Mouse (Mus musculus): ENCODE measurements around the gene Sf3b6. TPM values are rescaled to one million over a fixed set of nuclear protein-coding genes. Genes with fewer than 3 reads are reported as not detected.
A peak's percentile ranks its signal among the peaks of the same experiment; 100 is the strongest.
"Not testable (repeated sequence)": the region's sequence is repeated elsewhere in the genome, so short reads cannot be mapped to it uniquely, and the experiment has no call there.

Sf3b6 gene
- polyA plus RNA-seq, 1 experiment from 2014 or later: 96.1 TPM

DNA sequence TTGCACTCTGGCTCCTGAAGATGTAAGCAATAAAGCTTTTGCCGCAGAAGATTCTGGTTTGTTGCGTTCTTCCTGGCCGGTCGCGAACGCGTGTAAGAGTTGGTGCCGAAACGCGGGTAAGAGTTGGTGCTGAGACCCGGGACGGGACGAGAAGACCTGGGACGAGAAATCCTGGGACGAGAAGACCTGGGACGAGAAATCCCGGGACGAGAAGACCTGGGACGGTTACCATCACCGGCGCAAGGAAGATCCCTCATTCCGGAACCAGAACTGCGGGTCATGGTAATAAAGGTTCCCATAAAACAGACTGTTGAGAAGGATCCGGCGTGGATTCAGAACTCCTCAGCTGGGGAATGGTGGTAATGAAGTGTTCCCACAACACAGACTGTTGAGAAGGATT, 29.2 kb upstream of the Sf3b6 start:
- H3K9me3 ChIP-seq; H3K4me3 ChIP-seq; H3K27me3 ChIP-seq (replicated peaks); H3K27ac ChIP-seq (replicated peaks); H3K9ac ChIP-seq; H3K4me1 ChIP-seq; H3K36me3 ChIP-seq; H3K4me2 ChIP-seq; ATAC-seq (ENCODE audit: extremely low read depth, insufficient number of reproducible peaks, low FRiP score, low TSS enrichment): not testable (repeated sequence)
- 88% methylated on average over 25 of the region's 25 CpGs for WGBS

DNA sequence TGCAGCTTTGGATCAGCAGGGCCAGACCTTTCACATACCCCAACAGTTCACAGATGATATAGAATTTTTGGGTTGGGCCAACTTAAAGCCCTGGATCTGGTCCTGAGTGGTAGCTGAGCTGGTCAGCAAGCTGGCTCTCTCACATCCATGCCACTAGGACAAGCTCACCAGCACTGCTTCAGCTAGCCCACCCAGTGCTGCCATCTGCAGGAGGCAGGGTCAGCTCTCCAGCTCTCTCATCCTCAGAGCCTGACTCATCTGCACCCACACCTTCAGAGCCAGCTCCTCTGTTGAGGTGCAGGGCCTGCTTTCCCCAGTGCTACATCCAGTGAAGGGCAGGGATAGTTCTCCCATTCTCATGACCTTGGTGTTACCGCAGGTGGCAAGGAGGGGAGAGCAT, 23.6 kb upstream of the Sf3b6 start:
- Histone ChIP-seq H3K4me3 (no peak overlapping the region), H3K36me3 (no peaks in the 10 kb centered on the region), H3K4me2 (no peak overlapping the region), H3K27ac (replicated peaks) (no peak overlapping the region), H3K9me3 (no peaks in the 10 kb centered on the region), H3K4me1 (no peaks in the 10 kb centered on the region), H3K27me3 (replicated peaks) (no peaks in the 10 kb centered on the region), H3K9ac (no peak overlapping the region)
- WGBS: 70% methylated on average over 1 of the region's 1 CpGs
- no peak for ATAC-seq (ENCODE audit: extremely low read depth, insufficient number of reproducible peaks, low FRiP score, low TSS enrichment)

DNA sequence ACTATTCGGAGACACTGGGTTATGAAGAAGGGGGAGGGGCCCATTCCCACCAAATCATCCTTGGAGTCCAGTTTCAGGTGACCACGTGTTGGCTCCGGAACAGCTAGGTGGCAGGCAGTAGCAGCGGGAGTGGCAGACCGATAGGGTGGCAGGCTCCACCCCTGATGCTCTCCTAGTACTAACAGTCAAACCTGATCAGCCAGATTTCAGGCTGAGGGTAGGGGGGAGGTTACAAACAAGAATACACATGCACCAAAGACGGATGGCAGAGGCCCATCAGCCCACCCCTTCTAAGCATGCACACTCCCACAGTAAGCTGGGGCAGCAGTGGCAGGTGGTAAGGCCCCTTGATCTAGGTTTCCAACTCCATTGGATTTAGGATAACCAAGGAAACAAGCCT, 19.9 kb upstream of the Sf3b6 start:
- ATAC-seq (ENCODE audit: extremely low read depth, insufficient number of reproducible peaks, low FRiP score, low TSS enrichment); H3K4me3 ChIP-seq; H3K4me1 ChIP-seq; H3K36me3 ChIP-seq; H3K9ac ChIP-seq; H3K27me3 ChIP-seq (replicated peaks); H3K4me2 ChIP-seq; H3K27ac ChIP-seq (replicated peaks): not testable (repeated sequence)
- 68% methylated on average over 6 of the region's 6 CpGs for WGBS
- H3K9me3 ChIP-seq: peaks cover 11% of the 10 kb centered on the region; the same call in 1 of the 2 replicates

DNA sequence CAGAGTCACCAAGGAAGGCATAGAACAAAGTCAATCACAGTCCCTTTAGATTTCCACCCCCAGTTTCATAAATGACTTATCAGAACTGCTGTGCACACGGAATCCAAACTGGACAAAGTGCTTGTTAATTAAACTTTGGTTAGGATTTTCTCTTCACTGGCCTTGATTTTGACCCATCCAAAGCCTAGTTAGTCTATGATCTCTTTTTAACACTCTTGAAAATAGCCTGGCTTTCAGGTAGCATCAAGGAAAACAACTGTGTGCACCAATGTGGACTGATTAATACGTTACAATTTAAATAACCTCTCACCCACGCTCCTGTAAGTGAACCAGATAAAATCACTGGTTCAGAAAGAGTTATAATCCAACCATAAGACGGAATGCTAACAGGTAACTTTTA, 6.3 kb upstream of the Sf3b6 start:
- H3K4me1 ChIP-seq: no peaks in the 10 kb centered on the region
- H3K27me3 ChIP-seq (replicated peaks): no peaks in the 10 kb centered on the region
- no peaks in the 10 kb centered on the region for H3K36me3 ChIP-seq
- WGBS: 64% methylated on average over 4 of the region's 4 CpGs
- H3K9me3 ChIP-seq: peaks cover 7% of the 10 kb centered on the region
- ATAC-seq (ENCODE audit: extremely low read depth, insufficient number of reproducible peaks, low FRiP score, low TSS enrichment): no peak
- no peak overlapping the region for H3K27ac ChIP-seq (replicated peaks)
- H3K4me3 ChIP-seq: no peak overlapping the region
- no peak overlapping the region for H3K4me2 ChIP-seq
- H3K9ac ChIP-seq: no peak overlapping the region

DNA sequence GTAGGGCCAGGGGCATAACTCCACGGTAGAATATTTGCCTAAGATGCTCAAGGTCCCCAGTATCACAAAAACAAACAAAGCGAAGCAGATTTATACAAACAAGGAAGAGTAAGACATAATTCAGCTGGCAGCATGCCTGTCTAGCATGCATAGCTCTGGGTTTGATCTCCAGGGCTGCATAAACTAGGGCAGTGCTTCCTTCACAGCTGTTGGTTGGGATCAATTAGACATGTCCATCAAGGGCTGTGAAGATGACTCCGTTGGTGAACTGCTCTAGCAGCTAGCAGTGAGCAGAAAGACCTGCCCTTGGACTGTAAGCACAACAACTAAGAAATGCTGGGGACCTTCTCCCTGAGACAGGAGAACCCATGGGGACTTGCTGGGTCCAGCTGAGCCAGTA, 5.6 kb upstream of the Sf3b6 start:
- peaks cover 7% of the 10 kb centered on the region for H3K9me3 ChIP-seq
- no peak overlapping the region for H3K9ac ChIP-seq
- H3K27me3 ChIP-seq (replicated peaks): no peaks in the 10 kb centered on the region
- ATAC-seq (ENCODE audit: extremely low read depth, insufficient number of reproducible peaks, low FRiP score, low TSS enrichment): no peak
- peaks cover 6% of the 10 kb centered on the region for H3K4me1 ChIP-seq
- no peaks in the 10 kb centered on the region for H3K36me3 ChIP-seq
- no peak overlapping the region for H3K4me3 ChIP-seq
- no peak overlapping the region for H3K4me2 ChIP-seq
- no peak overlapping the region for H3K27ac ChIP-seq (replicated peaks)
- 51% methylated on average over 3 of the region's 3 CpGs for WGBS

GRCm38 (mm10) chr12:4813636-4814035, 3.7 kb upstream of the Sf3b6 start:
- H3K36me3 ChIP-seq: no peaks in the 10 kb centered on the region
- no peak overlapping the region for H3K4me2 ChIP-seq
- no peak overlapping the region for H3K4me3 ChIP-seq
- no peaks in the 10 kb centered on the region for H3K27me3 ChIP-seq (replicated peaks)
- no peak overlapping the region for H3K27ac ChIP-seq (replicated peaks)
- WGBS: 83% methylated on average over 4 of the region's 4 CpGs
- H3K4me1 ChIP-seq: peaks cover 16% of the 10 kb centered on the region
- H3K9me3 ChIP-seq: peaks cover 7% of the 10 kb centered on the region
- no peak overlapping the region for H3K9ac ChIP-seq
- no peak for ATAC-seq (ENCODE audit: extremely low read depth, insufficient number of reproducible peaks, low FRiP score, low TSS enrichment)

GRCm38 (mm10) chr12:4816680-4817360, 524 bp upstream of the Sf3b6 start:
- no peak for ATAC-seq (ENCODE audit: extremely low read depth, insufficient number of reproducible peaks, low FRiP score, low TSS enrichment)
- peak overlapping the region; percentile 92 for H3K27ac ChIP-seq (replicated peaks)

GRCm38 (mm10) chr12:4827256-4827655, 9.9 kb downstream of the Sf3b6 start:
- no peak for ATAC-seq (ENCODE audit: extremely low read depth, insufficient number of reproducible peaks, low FRiP score, low TSS enrichment)
- no peaks in the 10 kb centered on the region for H3K4me1 ChIP-seq
- H3K4me2 ChIP-seq: no peak overlapping the region
- 75% methylated on average over 3 of the region's 3 CpGs for WGBS
- no peak overlapping the region for H3K4me3 ChIP-seq
- no peak overlapping the region for H3K9ac ChIP-seq
- H3K27ac ChIP-seq (replicated peaks): no peak overlapping the region
- H3K27me3 ChIP-seq (replicated peaks): no peaks in the 10 kb centered on the region
- peaks cover 84% of the 10 kb centered on the region for H3K36me3 ChIP-seq
- H3K9me3 ChIP-seq: no peaks in the 10 kb centered on the region

More at GRCm38 (mm10) chr12:4816680-4817360, 524 bp upstream of the Sf3b6 start:
- H3K4me2 ChIP-seq: peak overlapping the region; percentile 85
- peak overlapping the region; percentile 89 for H3K9ac ChIP-seq
- H3K27me3 ChIP-seq (replicated peaks): no peaks in the 10 kb centered on the region
- H3K4me1 ChIP-seq: peaks cover 21% of the 10 kb centered on the region
- peaks cover 18% of the 10 kb centered on the region for H3K36me3 ChIP-seq
- H3K4me3 ChIP-seq: peak overlapping the region; percentile 89
- H3K9me3 ChIP-seq: no peaks in the 10 kb centered on the region
- 7% methylated on average over 24 of the region's 24 CpGs for WGBS

DNA sequence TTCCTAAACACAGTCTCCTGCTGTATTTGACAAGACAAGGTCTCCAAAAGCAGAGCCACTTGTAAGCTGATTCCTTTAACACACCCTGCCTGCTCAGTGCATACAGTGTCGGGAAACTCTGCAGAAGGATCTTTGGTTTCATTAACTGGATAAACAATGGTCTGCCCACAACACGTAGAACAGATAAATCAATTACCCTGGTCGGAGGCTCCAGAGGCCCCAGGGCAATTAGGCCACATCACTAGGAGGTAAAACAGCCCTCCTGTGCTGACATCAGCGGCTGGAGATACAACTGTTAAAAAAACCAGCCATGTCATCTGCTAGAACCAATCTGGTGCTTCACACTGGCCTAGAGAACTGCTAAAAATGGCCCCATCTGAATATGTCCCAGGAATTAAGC, 19.6 kb downstream of the Sf3b6 start:
- Histone ChIP-seq H3K9ac (no peak overlapping the region), H3K4me1 (peaks cover 13% of the 10 kb centered on the region), H3K4me2 (no peak overlapping the region), H3K27ac (replicated peaks) (no peak overlapping the region), H3K9me3 (no peaks in the 10 kb centered on the region), H3K36me3 (peaks cover 12% of the 10 kb centered on the region), H3K4me3 (no peak overlapping the region), H3K27me3 (replicated peaks) (peaks cover 12% of the 10 kb centered on the region)
- ATAC-seq (ENCODE audit: extremely low read depth, insufficient number of reproducible peaks, low FRiP score, low TSS enrichment): no peak
- 40% methylated on average over 4 of the region's 4 CpGs for WGBS

- no peaks in the 10 kb centered on the region for H3K9me3 ChIP-seq
- H3K9ac ChIP-seq: no peak overlapping the region
- H3K4me2 ChIP-seq: peak overlapping the region; percentile 94
- H3K36me3 ChIP-seq: no peaks in the 10 kb centered on the region
- WGBS: 52% methylated on average over 6 of the region's 6 CpGs
- H3K27me3 ChIP-seq (replicated peaks): peaks cover 12% of the 10 kb centered on the region
- H3K4me3 ChIP-seq: peak overlapping the region; percentile 85; the same call in 1 of the 2 replicates
- ATAC-seq (ENCODE audit: extremely low read depth, insufficient number of reproducible peaks, low FRiP score, low TSS enrichment): no peak
- H3K4me1 ChIP-seq: peaks cover 28% of the 10 kb centered on the region
- no peak overlapping the region for H3K27ac ChIP-seq (replicated peaks)
These were observed 22.7 kb downstream of the Sf3b6 start for GRCm38 (mm10) chr12:4840010-4840409.

DNA sequence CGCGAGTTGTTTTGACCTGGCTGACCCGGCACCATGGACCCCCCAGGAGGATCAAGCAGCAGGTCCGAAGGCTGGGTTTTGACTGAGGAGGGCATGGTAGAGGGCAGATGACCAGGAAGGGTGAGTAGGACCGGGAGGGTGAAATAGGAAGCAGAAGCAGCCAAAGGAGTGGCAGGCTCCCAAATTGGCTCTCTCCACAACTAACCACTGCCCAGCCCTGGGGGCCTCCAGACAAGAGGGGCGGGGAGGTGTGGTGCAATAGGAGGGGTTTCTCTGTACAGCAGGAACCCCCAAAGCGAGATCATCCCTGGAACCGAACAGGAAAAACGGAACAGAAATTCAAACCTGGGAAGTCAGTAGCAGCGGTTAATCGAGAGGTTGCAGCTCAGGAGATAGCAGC, 23.4 kb downstream of the Sf3b6 start:
- Histone ChIP-seq H3K4me3 (peak overlapping the region; percentile 85), H3K4me1 (peaks cover 28% of the 10 kb centered on the region), H3K36me3 (no peaks in the 10 kb centered on the region), H3K27me3 (replicated peaks) (peaks cover 12% of the 10 kb centered on the region), H3K27ac (replicated peaks) (no peak overlapping the region), H3K4me2 (peak overlapping the region; percentile 94), H3K9ac (peak overlapping the region; percentile 84), H3K9me3 (no peaks in the 10 kb centered on the region)
- no peak for ATAC-seq (ENCODE audit: extremely low read depth, insufficient number of reproducible peaks, low FRiP score, low TSS enrichment)
- 2% methylated on average over 11 of the region's 11 CpGs for WGBS

GRCm38 (mm10) chr12:4841392-4841887, 24.1 kb downstream of the Sf3b6 start, which contains the start of gene Fkbp1b:
Gene Fkbp1b, minus strand, starts transcription at chr12:4841591.
- no peak within 1 kb of the TSS for H3K27ac ChIP-seq (replicated peaks)
- WGBS: under 1% methylated on average over 32 of the region's 37 CpGs

More at GRCm38 (mm10) chr12:4841392-4841887, 24.1 kb downstream of the Sf3b6 start, which contains the start of gene Fkbp1b:
- Histone ChIP-seq H3K4me1 (peaks cover 28% of the 10 kb centered on the region), H3K4me2 (peak within 1 kb of the TSS; percentile 94), H3K9me3 (no peaks in the 10 kb centered on the region), H3K4me3 (peak within 1 kb of the TSS; percentile 85), H3K36me3 (no peaks in the 10 kb centered on the region), H3K9ac (peak within 1 kb of the TSS; percentile 84), H3K27me3 (replicated peaks) (peaks cover 12% of the 10 kb centered on the region)
- peak; percentile 53 for ATAC-seq (ENCODE audit: extremely low read depth, insufficient number of reproducible peaks, low FRiP score, low TSS enrichment)
